Mouse (Mus musculus) adrenal gland, adult (tissue): ENCODE measurements around the gene Ciapin1.

Experiments used
- DNase-seq, 2 experiments: peaks; one replicate each; pipeline ENCODE4 v3.0.0; 2022 to 2023; ENCODE audit warnings: low spot score in 1 of 2; ENCODE audit not compliant: inconsistent age in 2 of 2

The Ciapin1 gene

DNA sequence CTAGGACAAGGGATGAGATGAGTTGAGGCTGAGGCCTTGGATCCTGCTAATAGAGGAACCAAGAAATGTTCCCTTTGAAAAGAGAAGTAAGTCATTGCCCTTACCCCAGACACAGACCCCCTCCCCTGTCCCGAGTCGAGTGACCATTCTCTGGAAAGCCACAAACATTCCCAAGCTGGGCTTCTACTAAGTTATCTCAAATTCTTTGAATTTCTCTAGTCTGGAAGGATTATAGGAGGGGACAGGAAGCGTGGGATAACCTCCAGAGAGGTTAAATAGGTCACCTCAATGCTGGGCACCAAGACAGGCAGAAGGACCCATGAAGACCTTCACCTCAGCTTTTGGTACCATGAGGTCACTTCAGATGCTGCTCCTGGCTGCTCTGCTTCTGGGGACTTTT lies 28.0 kb downstream of the Ciapin1 start, which contains the start of gene Ccl17:
Ccl17 (plus strand) TSS at position 301 of the 400 bp plus-strand sequence.
- DNase-seq = no peak

DNA sequence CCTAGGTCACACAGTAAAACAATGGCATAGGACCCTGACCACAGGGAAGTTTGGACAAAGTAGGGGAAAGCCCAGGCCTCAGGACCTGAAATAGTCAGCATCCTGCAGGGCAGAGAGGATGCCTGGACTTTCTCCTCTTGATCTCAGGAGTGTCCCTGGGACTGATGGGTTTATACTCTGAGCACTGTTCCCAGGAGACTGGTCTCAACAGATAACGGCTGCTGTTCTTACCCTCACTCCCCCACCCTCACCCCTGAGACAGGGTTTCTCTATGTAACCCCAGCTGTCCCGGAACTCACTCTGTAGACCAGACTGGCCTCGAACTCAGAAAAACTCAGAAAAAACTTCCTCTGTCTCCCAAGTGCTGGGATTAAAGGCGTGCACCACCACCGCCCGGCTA lies 29.8 kb downstream of the Ciapin1 start:
- no peak for DNase-seq

DNA sequence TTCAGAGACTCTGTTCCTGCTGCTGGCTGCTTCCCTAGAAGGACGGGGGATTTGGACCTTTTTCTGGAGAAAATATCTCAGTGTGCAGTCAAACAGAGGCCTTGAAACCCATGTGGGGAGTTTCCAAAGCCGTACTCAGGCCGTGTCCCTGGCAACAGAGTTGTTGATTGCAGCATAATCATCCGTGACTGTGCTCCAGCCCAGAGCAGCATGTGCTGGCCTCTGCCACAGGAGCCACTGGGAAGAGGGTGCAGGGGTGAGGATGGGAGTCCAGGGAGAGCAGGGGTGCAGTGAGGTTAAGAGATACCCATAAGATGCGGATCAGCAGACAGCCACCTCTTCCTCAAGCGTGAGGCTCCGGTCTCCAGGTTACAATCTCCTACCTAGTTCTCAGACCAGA lies 30.7 kb downstream of the Ciapin1 start:
- peak; percentile 85 to 90 for DNase-seq

DNA sequence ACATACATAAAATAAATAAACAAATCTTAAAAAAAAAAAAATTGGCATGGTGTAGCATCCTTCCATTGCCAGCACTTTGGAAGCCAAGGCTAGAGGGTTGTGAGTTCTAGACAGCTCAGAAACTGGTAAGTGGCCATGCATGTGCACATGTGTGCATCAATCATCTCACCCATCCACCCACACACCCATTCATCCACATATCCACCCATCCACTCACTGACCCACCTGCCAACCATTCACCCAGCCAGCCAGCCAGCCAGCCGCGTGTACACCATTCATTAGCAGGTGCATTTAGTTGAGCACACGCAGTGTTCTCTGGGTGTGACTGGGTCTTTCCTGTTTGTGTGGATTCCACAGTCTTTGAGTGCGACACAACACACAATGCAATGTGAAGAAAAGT lies 32.3 kb downstream of the Ciapin1 start:
- DNase-seq = no peak

DNA sequence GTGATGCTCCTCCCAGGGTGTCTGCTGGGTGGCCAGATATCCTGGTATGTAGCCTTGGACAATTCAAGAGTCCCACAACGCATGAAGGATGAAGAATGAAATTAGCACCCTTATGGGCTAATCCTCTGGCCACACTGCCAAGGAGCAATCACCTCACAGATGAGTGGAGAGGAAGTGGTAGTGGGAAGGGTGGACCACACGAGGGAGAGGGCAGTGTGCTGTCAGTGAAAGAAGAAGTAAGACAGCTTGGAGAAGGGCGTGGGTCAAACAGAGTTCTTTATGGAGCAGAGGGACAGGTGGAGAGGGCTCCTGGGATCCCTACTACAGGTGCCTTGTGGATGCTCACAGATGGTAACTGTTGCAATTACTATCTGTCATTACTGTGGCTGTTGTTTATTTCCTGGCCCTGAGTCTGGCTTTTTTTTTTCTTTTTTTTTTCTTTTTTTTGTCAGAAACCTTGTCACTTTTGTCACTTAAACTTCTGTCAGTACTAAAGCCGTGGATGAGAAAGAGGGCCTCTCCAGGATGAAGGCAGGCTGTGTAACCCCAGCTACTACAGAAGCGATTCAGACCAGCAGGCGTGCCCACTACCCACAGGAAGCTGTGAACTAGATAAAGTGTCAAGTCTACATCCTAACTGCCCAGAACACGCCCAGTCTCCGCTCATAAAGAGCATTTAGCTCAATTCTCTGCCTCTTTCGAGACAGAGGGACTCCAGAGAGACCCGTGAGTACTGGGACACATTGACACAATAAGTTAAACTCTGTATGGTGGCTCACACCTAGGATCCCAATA lies 33.4 kb downstream of the Ciapin1 start:
- DNase-seq = no peak

DNA sequence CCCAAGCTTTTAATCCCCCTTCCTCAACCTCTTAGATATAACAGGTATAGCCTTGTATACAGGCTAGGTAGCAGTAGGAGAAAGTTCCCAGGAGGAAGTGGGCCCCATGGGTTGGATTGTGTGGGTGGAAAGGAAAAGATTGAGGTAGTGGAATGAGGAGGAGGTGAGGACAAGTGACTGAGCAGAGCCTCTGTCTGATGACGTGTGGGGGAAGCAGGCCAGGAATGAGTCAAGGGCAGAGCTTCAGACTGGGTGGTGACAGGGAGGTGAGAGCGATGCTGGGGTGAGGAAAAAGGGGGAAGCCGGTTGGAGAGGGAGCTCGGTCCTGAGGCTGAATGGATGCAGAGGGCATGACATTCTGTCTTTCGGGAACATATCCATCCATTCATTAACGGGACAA lies 34.6 kb downstream of the Ciapin1 start:
- peak; percentile 74 to 79 for DNase-seq

DNA sequence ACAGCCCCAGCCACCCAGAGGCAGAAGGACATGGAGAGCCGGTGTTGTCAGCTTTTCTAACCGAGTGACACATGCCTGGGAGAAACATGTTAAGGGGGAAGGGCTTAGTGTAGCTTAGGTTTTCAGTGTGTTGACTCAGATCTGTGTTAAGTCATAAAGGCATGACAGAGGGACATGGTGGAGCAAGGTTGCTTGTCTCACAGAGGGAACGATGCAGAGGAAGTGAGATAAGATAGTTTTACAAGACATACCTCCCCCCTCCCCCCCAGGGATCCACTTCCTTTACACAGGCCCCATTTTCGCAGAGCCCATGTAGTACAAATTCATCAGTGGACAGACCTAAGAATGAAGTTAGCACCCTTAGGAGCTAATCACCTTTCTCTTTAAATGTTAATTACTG lies 35.8 kb downstream of the Ciapin1 start:
- DNase-seq = no peak

DNA sequence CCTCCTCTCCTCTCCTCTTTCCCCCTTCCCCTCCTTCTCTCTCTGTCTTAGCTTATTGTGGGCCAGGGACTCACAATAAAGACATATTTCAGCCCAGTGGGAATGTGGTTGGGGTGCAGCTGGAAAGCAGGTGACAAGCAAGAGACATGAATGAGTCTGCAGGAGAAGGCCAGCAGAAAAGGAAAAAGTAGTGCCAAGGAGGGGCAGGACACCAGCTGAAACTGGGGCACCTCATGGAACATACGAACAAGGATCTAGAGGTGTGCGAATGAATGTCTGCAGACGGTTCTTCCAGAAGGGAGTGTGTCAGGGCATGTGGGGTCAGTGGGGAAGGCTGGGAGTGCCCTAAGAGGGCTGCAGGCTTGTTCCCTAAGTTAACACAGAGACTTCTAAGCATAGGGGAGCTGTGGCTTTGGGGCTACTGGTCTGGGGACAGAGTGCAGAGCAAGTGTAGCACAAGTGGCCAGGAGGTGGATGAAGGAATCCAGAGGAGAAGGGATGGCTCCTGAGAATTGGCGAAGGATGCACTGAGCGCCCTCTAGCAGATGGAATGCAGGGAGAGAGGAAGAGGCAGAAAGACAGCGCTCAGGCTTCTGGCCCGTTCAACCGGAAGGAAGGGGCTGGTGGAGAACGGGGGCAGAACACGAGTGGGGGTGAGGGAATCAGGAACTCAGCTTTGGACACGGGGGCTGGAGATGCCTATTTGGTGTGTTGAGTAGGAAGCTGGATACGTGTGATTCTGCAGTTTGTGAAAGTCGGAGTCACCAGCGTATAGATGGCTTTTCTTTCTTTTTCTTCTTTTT lies 36.7 kb downstream of the Ciapin1 start:
- peak in 1 of 2 experiments; percentile 73 for DNase-seq

DNA sequence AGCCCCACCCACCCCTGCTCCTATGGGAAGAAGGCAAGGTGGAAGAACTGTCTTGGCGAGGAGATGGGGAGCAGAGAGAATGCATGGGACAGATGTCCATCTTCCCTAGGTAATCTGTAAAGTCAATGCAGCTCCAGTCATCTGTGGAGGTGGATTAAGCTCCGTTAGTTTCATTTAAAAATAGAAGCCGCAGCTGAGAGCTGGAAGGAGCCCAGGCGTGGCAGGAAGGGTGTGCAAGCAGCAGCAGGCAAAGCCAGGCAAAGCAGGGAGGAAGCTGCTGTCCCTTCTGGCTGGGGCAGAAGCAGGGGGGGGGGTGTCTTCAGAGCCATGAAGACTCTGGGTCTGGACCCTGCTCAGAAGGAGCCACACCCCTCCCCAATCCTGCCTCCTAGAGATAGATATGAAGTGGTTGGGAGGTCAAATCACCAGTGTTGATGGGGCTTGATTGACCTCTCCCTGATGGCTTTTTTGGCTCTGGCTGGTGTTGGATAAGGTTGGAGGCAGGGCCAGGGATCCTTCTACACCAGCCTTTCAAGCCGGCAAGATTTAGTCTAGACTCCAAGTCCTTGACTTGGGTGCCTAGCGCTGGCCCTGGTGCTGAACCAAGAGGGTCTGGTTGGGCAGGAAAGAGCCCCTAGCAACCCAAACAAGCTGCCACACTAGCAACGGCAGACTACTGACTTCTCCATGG lies 37.7 kb downstream of the Ciapin1 start:
- no peak for DNase-seq

DNA sequence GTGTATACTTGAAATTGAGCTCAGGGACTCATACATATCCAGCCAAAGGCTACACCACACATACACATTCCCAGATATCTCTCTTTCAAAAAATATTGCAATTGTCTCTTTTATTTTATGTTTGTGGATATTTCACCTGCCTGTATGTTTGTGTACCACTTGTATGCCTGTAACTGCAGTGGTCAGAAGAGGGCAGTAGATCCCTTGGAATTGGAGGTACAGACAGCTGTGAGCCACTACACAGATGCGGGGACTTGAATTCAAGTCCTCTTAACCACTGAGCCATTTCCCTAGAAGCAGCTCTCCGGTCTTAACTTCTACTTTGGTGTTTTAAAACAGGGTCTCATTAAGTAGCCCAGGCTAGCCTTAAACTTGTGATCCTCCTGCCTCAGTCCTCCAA lies 43.4 kb downstream of the Ciapin1 start:
- DNase-seq = no peak

DNA sequence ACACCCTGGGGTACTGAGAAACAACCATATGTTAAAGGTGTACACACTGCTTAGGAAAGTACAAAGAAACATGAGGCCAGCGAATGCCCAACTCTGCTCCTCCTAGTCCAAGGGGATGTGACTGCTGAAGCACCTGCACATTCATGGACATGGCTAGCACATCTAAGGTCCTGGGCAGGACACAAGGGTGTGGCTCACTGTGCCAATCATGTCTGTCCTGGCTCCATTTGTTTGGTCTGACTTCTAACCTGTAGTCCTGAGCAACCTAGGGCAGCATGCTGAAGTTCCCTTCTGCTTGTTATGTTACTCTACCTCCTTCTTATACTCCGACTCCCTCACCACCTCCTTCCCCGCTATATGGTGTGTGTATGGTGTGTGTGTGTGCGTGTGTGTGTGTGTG lies 43.8 kb downstream of the Ciapin1 start:
- no peak for DNase-seq

DNA sequence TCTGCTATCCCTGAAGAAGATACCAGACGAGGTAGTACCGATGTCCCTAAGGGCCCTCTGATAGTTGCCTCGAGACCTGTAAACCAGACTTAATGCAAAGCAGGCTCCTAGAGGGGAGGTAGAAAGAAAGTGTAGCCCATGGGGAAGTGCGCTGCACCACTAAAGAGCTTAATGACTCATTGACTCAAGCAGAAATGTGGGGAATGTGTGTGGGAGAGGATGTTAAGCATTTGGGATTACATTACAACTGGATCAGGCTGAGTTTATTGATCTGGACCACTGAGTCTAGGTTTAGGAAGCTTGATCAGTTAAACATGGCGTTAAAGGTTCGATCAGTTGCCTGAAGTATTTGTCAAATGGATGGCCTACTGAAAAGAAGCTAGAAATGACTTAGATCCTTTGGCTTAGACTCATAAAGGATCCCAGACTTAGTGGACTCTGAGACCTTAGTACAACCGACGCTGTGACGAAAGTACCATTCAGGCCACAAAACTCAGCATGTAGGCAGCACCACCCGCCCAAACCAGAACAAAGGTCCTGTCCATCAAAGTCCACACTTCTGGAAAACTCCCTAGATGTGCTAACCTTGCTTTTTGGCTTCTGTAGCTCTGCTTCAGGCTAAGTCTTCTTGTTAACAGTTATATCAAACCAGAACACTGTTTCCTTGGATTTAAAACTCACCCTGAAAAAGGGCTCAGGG lies 48.8 kb downstream of the Ciapin1 start:
- DNase-seq = no peak

DNA sequence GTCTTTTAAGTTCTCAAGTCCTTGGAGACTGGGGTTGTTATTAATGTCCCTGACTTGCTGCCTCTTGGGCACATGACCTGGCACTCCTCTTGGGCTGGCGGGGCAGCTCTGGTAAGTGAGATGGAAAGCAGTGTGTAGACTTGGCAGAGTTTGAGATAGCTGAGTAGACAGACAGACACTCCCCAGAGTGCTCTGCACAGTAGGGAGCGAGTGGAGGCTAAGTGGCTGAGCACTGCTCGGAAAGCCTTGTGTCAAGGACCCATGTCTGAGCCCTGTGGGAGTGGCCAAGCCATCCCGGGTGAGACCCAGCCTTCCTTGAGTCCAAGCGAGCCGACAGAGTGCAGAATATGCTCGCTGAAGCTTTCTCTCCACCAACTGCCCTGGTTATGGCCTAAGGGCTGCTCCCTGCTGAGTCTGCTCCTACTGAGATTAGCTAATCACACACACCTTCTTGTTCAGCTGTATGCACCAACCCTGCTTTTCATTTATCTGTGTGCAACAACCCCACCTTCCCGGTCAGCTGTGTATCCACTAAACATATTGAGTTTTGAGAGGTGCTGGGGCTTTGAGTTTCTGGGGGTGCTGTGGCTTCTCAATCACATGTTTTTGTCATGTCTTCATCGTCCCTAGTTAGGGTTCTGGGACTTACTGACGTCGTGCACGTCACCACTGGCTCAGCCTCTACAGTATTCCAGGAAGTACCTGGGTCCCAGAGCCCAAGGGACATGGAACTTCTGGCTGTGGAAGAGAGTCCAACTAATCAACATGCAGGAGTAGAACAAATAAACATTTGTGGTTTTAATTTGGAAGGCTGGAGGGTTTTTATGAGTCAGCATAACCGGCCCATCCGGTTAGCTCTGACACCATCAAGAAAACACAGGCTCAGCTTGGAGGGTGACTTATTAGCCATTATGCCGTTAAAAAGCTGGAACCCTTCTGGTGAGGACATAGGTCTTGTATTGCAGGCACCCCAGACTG lies 50.3 kb downstream of the Ciapin1 start:
- peak; percentile 63 to 85 for DNase-seq

DNA sequence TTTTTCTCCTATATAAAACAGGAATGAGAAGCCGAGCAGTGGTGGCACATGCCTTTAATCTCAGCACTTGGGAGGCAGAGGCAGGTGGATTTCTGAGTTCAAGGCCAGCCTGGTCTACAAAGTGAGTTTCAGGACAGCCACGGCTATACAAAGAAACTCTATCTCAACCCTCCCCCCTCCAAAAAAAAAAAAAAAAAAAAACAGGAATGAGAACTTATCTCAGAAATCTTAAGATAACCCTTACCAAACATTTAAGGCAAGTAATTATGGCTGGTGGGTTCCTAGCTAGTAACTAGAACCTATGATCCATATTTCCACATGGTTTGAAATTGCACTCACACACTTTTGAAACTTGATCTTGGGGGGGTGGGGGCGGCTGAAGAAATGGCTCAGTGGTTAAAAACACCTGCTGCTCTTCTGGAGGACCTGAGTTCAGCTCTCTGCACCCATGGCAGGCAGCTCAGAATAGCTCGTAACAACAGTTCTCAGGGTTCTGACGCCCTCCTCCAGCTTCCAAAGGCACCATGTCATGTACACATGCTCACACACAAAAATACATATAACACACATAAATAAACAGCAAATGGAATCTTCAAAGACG lies 52.1 kb downstream of the Ciapin1 start:
- DNase-seq = no peak

DNA sequence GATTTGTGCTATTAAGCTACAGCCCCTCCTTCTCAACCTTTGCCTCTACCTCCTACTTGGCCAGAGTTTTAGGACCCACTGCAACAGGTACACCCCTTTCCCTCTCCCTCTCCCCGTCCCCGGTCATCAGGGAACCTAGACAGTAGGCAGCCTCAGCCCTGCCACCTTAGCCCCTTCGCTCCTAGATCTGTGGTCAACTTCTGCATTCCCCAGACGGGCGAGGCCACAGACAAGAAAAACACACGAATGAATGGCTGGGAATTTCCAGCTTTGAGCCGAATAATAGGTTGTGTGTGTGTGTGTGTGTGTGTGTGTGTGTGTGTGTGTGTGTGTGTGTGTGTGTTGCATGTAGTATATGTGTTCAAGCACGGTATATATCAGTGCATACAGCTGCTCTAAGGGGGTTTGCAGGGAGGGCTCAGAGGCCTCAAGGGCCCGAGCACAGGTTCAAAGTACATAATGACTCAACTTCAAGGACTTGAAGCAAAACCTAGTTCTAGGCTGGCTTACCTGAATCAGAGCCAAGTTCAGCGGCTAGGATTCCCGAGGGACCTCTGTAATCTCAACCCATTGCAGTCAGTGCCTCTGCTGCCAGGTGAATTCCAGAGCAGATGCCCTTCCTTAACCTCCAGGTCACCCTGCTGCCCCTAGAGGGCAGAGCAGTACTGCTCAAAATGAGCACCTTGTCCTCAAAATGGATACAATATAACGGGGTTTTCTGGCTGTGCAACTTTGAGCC lies 52.7 kb downstream of the Ciapin1 start:
- peak; percentile 72 to 88 for DNase-seq

DNA sequence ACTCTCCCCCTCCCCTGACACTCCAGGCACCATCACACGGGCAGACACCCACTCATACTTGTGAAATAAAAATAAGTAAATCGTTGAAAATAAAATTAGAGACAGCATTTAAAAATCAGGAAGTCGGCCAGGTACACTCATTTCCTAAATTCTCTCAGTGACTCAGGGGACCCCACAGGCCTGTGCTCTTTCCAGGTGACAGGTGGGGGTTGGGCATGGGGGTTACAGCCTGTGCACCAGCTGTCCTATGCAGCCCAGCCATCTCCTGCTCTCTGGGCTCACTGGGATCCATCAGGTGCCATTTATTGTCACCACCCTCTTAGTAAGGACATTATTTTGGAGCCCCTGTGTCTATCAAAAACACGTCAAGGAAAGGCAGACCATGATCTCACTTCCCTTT lies 54.3 kb downstream of the Ciapin1 start:
- no peak for DNase-seq

DNA sequence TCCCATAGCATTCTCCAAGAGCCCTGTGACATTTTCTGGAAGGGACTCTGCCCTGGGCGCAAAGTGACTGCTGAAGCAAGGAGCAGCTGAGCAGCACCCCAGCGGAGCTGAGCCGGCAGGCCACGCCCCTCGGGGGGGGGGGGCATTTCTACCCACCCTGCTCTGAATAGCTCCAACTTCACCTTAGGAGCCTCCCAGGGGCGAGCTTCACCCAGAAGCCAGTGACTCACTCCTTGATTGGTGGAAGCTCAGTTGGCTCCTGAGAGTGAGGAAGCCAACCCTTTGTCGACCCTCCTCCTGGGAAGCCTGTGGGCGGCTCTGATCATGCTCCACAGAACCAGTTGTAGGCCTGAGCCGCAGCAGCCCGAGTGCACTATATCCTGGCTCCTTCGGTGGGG lies 56.3 kb downstream of the Ciapin1 start:
- peak; percentile 40 to 65 for DNase-seq

DNA sequence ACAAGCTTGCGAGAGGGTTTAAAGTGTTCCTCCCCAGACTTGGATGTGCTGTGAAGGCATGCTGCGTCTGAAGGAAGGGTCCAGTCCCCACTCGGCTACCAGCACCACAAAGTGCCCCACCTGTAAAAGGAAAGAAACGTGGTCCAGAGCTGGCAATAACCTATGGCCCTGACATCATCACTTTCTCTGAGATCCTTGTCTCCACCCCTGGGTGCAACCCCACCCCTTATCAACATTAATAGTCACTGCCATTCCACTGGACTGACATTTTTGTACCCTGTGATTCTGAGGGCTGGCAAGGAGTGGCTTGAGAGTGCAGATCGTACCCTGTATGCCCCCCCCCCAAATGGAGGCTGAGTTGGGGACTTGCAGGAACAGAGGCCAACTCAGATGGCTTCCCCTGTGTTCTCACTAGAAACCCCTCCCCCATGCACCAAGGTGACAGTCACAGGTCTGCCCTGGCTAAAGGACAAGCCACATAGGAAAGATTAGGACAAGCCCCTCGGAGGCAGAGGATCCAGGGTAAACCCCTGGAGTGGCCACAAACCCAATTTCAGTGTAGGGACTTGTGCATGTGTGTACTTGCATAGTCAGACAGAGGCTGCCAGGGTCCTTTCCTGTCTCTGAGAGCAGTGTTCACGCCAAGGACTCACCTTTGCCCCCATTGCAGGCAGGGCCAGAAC lies 56.9 kb downstream of the Ciapin1 start:
- DNase-seq = no peak
